Mouse (Mus musculus): ENCODE results near the gene Lacc1. TPM values are rescaled to one million over a fixed set of nuclear protein-coding genes. Genes with fewer than 3 reads are reported as not detected.
"Not testable (repeated sequence)": the region's sequence is repeated elsewhere in the genome, so short reads cannot be mapped to it uniquely, and the experiment has no call there.

Lacc1 gene
- polyA plus RNA-seq, 1 experiment, result 3.0 TPM

DNA sequence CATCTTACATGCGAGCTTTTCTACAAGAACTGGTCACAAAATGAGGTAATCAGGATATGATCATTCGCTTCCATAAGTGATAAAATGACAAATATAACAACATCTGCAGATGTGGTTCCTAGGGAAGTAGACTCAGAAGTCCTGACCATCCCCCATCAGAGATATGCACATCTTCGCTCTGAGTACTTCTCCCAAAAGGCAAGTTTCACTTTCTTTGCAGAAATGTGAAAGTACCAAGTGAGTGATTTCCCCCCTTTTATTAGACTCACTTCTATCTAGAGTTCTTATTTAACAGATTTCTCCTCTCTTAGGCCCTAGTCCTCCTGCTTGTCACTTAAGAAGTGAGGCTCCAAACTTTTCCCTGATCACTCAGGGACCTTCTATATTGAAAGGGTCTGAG is 3.3 kb downstream of the Lacc1 start:
- Histone ChIP-seq H3K4me1 (ENCODE audit: control insufficient read depth, insufficient read depth, low read length) (peaks cover 2% of the 10 kb centered on the region), H3K27ac (ENCODE audit: control insufficient read depth, insufficient read depth, low read depth, low read length, poor library complexity) (no peak overlapping the region), H3K4me3 (replicated peaks; ENCODE audit: control insufficient read depth, low read depth, low read length) (no peak overlapping the region)
- WGBS, result 61% methylated on average over 3 of the region's 3 CpGs
- TF ChIP-seq POLR2A (IDR thresholded peaks at IDR 0.05; ENCODE audit: borderline replicate concordance, control insufficient read depth, low read depth, low read length) (no peak), CTCF (IDR thresholded peaks at IDR 0.05; ENCODE audit: control insufficient read depth, insufficient read depth, low read length) (no peak)

DNA sequence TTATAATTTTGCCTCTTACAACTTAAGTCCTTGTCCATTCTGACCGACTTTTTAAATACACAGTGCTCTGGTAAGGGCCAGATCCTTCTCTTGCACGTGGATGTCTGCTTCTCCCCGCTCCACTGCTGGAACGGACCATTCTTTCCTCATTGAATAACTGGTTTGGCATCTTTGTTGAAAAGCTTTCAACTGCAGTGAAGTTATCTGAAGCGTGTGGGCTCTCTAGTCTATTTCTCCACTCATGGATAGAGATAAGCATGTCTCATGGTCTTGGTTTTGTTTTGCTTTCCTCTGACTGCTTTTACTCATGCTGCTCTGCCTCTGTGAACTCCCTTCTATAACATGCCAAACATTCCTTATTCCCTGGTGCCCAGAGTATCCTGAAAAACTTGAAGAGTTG is 4.3 kb downstream of the Lacc1 start:
- H3K4me3 ChIP-seq (replicated peaks; ENCODE audit: control insufficient read depth, low read depth, low read length), result no peak overlapping the region
- peaks cover 2% of the 10 kb centered on the region for H3K4me1 ChIP-seq (ENCODE audit: control insufficient read depth, insufficient read depth, low read length)
- TF ChIP-seq CTCF (IDR thresholded peaks at IDR 0.05; ENCODE audit: control insufficient read depth, insufficient read depth, low read length), result no peak
- TF ChIP-seq POLR2A (IDR thresholded peaks at IDR 0.05; ENCODE audit: borderline replicate concordance, control insufficient read depth, low read depth, low read length), result no peak
- 77% methylated on average over 5 of the region's 5 CpGs for WGBS
- H3K27ac ChIP-seq (ENCODE audit: control insufficient read depth, insufficient read depth, low read depth, low read length, poor library complexity), result no peak overlapping the region

DNA sequence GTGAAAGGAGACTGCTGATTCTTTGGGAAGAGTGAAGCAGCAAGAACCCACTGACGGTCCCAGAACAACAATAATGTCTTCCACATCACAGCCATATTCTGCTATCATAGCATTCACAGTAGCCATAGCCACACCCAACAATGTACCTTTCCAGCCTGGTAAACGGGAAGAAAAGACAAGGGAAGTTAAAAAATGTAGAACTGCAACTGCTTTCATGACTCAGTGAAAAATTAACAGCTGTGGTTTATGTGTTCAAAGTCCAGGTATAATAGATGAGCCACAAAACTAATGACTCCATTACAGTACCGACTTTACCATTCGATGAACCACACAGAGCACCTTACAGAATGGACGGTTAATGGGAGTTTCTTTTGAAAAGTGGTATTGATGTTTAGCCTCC is 5.9 kb downstream of the Lacc1 start:
- TF ChIP-seq POLR2A (IDR thresholded peaks at IDR 0.05; ENCODE audit: borderline replicate concordance, control insufficient read depth, low read depth, low read length) (no peak), CTCF (IDR thresholded peaks at IDR 0.05; ENCODE audit: control insufficient read depth, insufficient read depth, low read length) (no peak)
- Histone ChIP-seq H3K4me1 (ENCODE audit: control insufficient read depth, insufficient read depth, low read length) (no peaks in the 10 kb centered on the region; the same call in 1 of the 2 replicates), H3K27ac (ENCODE audit: control insufficient read depth, insufficient read depth, low read depth, low read length, poor library complexity) (no peak overlapping the region), H3K4me3 (replicated peaks; ENCODE audit: control insufficient read depth, low read depth, low read length) (no peak overlapping the region)
- WGBS, result 66% methylated on average over 5 of the region's 5 CpGs

DNA sequence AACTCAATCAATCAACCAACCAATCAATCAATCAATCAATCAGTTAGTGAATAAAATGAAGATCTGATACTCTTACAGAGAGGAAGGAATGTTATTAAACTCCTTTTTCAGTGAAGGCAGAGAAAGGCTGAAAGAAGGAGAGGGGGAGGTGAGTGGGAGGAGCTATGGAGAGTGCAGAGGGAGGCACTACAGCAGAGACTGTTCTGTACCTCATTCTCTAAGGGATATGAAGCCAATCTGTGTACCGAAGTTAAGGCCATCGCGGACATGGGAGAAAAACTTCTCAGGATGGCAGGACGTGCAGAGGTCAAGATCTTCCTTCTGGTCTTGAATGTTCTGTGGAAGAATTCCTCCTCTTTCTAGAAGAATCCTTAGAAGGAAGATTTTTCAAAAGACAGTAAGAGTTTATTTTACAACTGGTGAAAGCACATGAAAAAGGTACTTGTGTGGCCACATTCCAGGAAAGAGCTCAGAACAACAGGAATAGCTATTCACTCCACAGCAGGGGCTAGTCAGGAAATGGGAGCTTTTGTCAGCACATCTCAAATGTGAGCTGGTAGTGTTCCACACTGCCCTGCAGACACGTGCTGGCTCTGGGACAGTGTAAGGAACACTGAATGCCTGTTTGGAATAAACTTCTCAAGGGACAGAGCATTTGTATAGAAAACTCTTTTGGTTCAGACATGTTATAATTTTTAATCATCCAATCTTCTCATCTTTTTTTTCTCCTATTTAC is 7.2 kb downstream of the Lacc1 start:
- no peak for TF ChIP-seq POLR2A (IDR thresholded peaks at IDR 0.05; ENCODE audit: borderline replicate concordance, control insufficient read depth, low read depth, low read length)
- TF ChIP-seq CTCF (IDR thresholded peaks at IDR 0.05; ENCODE audit: control insufficient read depth, insufficient read depth, low read length), result no peak
- Histone ChIP-seq H3K4me1 (ENCODE audit: control insufficient read depth, insufficient read depth, low read length) (no peaks in the 10 kb centered on the region), H3K27ac (ENCODE audit: control insufficient read depth, insufficient read depth, low read depth, low read length, poor library complexity) (no peak overlapping the region), H3K4me3 (replicated peaks; ENCODE audit: control insufficient read depth, low read depth, low read length) (no peak overlapping the region)
- 80% methylated on average over 5 of the region's 5 CpGs for WGBS

DNA sequence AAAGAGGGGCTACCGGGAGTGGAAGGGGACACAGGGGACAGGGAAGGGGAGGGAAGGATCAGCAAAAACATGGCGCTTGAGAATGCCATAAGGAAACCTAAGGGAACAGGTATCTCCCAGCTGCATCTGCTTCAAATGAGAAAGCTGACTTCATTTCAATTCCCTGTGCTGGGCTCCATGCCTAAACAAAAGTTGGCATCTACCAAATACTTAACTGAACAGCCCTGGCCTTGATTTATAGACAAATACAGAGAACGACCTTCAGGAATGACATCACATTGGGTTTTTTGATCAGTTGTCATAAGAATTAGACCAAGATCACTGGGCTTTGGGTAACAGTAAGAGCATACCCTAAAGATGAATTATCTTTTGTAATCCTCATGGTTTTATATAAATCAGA is 12.2 kb downstream of the Lacc1 start:
- Histone ChIP-seq H3K27ac (ENCODE audit: control insufficient read depth, insufficient read depth, low read depth, low read length, poor library complexity) (no peak overlapping the region), H3K4me3 (replicated peaks; ENCODE audit: control insufficient read depth, low read depth, low read length) (no peak overlapping the region), H3K4me1 (ENCODE audit: control insufficient read depth, insufficient read depth, low read length) (no peaks in the 10 kb centered on the region)
- TF ChIP-seq CTCF (IDR thresholded peaks at IDR 0.05; ENCODE audit: control insufficient read depth, insufficient read depth, low read length), result no peak
- TF ChIP-seq POLR2A (IDR thresholded peaks at IDR 0.05; ENCODE audit: borderline replicate concordance, control insufficient read depth, low read depth, low read length), result no peak
- 76% methylated on average over 3 of the region's 3 CpGs for WGBS

DNA sequence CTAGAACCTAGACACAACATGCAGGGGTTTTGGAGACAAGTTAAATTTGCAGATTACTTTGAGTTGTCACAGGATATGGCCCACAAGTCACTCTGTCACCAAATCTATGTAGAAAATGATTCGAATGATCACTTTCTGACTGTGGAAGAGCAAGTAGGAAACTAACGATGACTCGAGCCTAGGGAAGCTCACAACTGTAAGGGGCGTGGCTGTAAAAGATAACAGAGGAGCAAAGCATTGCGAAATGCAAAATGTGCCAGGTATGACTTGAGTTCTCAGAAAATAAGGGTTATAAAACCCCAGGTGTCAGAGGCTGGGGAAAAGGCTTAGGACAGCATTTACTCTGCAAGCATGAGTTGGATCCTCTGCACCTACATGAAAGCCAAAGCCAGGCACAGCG is 19.5 kb downstream of the Lacc1 start:
- H3K4me3 ChIP-seq (replicated peaks; ENCODE audit: control insufficient read depth, low read depth, low read length), result no peak overlapping the region
- TF ChIP-seq POLR2A (IDR thresholded peaks at IDR 0.05; ENCODE audit: borderline replicate concordance, control insufficient read depth, low read depth, low read length) (no peak), CTCF (IDR thresholded peaks at IDR 0.05; ENCODE audit: control insufficient read depth, insufficient read depth, low read length) (no peak)
- no peak overlapping the region for H3K27ac ChIP-seq (ENCODE audit: control insufficient read depth, insufficient read depth, low read depth, low read length, poor library complexity)
- H3K4me1 ChIP-seq (ENCODE audit: control insufficient read depth, insufficient read depth, low read length), result no peaks in the 10 kb centered on the region
- 49% methylated on average over 6 of the region's 6 CpGs for WGBS

DNA sequence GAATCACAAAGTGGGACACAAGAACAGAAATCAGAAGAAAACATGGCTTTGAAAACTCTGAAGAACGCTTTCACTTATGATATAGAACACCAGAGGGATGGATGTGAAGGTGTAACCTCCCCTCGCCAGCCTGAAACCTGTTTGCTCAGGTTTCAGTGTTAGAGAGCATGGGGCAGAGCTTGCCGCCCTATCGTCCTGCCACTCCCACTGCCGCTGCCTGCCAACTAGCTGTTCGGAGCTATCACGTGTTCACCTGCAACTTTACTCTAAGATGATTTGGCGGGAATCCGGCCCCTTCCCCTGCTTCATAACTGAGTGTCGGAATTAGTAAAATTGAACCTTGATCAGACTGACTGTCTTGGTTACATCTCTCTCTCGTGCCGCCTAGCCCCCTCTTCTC is 19.9 kb downstream of the Lacc1 start:
- 76% methylated on average over 12 of the region's 12 CpGs for WGBS
- not testable (repeated sequence) for H3K27ac ChIP-seq (ENCODE audit: control insufficient read depth, insufficient read depth, low read depth, low read length, poor library complexity); H3K4me3 ChIP-seq (replicated peaks; ENCODE audit: control insufficient read depth, low read depth, low read length); H3K4me1 ChIP-seq (ENCODE audit: control insufficient read depth, insufficient read depth, low read length)

DNA sequence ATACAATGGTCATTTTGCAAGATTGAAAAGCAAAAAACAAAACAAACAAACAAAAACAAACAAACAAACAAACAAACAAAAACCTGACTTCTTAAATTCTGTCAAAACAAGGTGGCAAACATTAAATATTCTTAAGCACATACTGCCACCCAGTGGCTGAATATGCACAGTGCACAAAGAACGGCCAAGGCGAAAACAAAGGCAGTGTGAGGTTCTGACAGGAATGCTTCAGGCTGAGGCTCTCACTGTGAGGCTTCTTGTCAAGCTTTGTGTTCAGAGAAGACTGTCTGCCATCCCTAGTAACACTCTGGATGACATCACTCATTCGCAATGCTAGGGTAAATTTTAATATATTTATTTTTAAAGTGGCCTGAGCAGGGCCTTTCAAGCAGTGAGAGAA is 24.9 kb downstream of the Lacc1 start:
- no peak for TF ChIP-seq POLR2A (IDR thresholded peaks at IDR 0.05; ENCODE audit: borderline replicate concordance, control insufficient read depth, low read depth, low read length)
- peak; percentile 42 for TF ChIP-seq CTCF (IDR thresholded peaks at IDR 0.05; ENCODE audit: control insufficient read depth, insufficient read depth, low read length)
- Histone ChIP-seq H3K4me1 (ENCODE audit: control insufficient read depth, insufficient read depth, low read length) (no peaks in the 10 kb centered on the region), H3K27ac (ENCODE audit: control insufficient read depth, insufficient read depth, low read depth, low read length, poor library complexity) (no peak overlapping the region), H3K4me3 (replicated peaks; ENCODE audit: control insufficient read depth, low read depth, low read length) (no peak overlapping the region)
- 7% methylated on average over 3 of the region's 3 CpGs for WGBS

DNA sequence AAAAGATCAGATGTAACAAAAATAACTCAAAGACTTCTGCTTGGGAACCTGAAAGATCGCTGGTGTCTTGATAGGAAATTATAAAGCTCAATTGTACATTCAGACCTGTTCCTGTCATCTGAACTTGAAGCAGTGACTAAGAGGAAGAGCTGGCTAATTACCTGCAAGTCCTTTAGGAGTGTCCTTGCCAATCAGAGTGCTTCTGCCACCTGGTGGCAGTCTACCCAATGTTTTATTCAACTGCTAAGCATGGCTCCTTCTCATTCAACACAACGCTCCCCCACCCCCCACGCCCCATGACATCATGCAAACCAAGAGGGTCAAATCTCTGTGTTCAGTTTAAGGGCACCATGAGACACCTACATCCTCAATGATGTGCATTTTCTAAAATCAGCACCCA is 28.5 kb downstream of the Lacc1 start:
- H3K27ac ChIP-seq (ENCODE audit: control insufficient read depth, insufficient read depth, low read depth, low read length, poor library complexity), result no peak overlapping the region
- H3K4me3 ChIP-seq (replicated peaks; ENCODE audit: control insufficient read depth, low read depth, low read length), result no peak overlapping the region
- 4% methylated on average over 3 of the region's 3 CpGs for WGBS
- no peaks in the 10 kb centered on the region for H3K4me1 ChIP-seq (ENCODE audit: control insufficient read depth, insufficient read depth, low read length)
- peak; percentile 31; the same call in 1 of the 2 replicates for TF ChIP-seq CTCF (IDR thresholded peaks at IDR 0.05; ENCODE audit: control insufficient read depth, insufficient read depth, low read length)
- TF ChIP-seq POLR2A (IDR thresholded peaks at IDR 0.05; ENCODE audit: borderline replicate concordance, control insufficient read depth, low read depth, low read length), result no peak
